Mouse (Mus musculus): Measurements from ENCODE around the gene Polr3gl.
"Not testable (repeated sequence)": the region's sequence is repeated elsewhere in the genome, so short reads cannot be mapped to it uniquely, and the experiment has no call there.

Polr3gl gene

GRCm38 (mm10) chr3:96593790-96594560, at the start of gene Polr3gl:
Gene Polr3gl (minus strand): TSS chr3:96594181.
- DNase-seq (ENCODE audit: low spot score in 2 of 2), result peak; percentile 95 to 96

- peak; percentile 71 to 76 for DNase-seq (ENCODE audit: low spot score in 2 of 2)
Observed at GRCm38 (mm10) chr3:96639219-96639618, 45.2 kb upstream of the Polr3gl start.

GRCm38 (mm10) chr3:96636448-96636847, 42.5 kb upstream of the Polr3gl start:
- no peak for DNase-seq (ENCODE audit: low spot score in 2 of 2)

- DNase-seq (ENCODE audit: low spot score in 2 of 2), result peak in 1 of 2 experiments; percentile 14
Observed at GRCm38 (mm10) chr3:96635906-96636305, 41.9 kb upstream of the Polr3gl start.

- peak; percentile 90 to 93 for DNase-seq (ENCODE audit: low spot score in 2 of 2)
Observed at GRCm38 (mm10) chr3:96634928-96635879, 41.2 kb upstream of the Polr3gl start, which contains the start of the genes Pex11b and Gm42957. Gene Pex11b (plus strand): TSS chr3:96635376. Gene Gm42957 (plus strand): TSS chr3:96635474.

GRCm38 (mm10) chr3:96634015-96634414, 40.0 kb upstream of the Polr3gl start:
- no peak for DNase-seq (ENCODE audit: low spot score in 2 of 2)

GRCm38 (mm10) chr3:96632058-96632457, 38.1 kb upstream of the Polr3gl start:
- no peak for DNase-seq (ENCODE audit: low spot score in 2 of 2)

GRCm38 (mm10) chr3:96629729-96630600, 36.0 kb upstream of the Polr3gl start, which contains the start of gene Rbm8a:
Gene Rbm8a (plus strand): TSS chr3:96629933.
- DNase-seq (ENCODE audit: low spot score in 2 of 2), result peak; percentile 98 to 99

- no peak for DNase-seq (ENCODE audit: low spot score in 2 of 2)
Observed at GRCm38 (mm10) chr3:96623201-96623600, 29.2 kb upstream of the Polr3gl start.

- DNase-seq (ENCODE audit: low spot score in 2 of 2), result no peak
Observed at GRCm38 (mm10) chr3:96617941-96618340, 24.0 kb upstream of the Polr3gl start.

- DNase-seq (ENCODE audit: low spot score in 2 of 2), result no peak
Observed at GRCm38 (mm10) chr3:96606618-96607017, 12.6 kb upstream of the Polr3gl start.

- not testable (repeated sequence) for DNase-seq (ENCODE audit: low spot score in 2 of 2)
Observed at GRCm38 (mm10) chr3:96606007-96606406, 12.0 kb upstream of the Polr3gl start.

GRCm38 (mm10) chr3:96603311-96603710, 9.3 kb upstream of the Polr3gl start:
- no peak for DNase-seq (ENCODE audit: low spot score in 2 of 2)

GRCm38 (mm10) chr3:96602704-96603084, 8.7 kb upstream of the Polr3gl start:
- DNase-seq (ENCODE audit: low spot score in 2 of 2), result peak in 1 of 2 experiments; percentile 23

GRCm38 (mm10) chr3:96601941-96602703, 8.1 kb upstream of the Polr3gl start:
- peak in 1 of 2 experiments; percentile 29 for DNase-seq (ENCODE audit: low spot score in 2 of 2)

- DNase-seq (ENCODE audit: low spot score in 2 of 2), result peak; percentile 58 to 67
Observed at GRCm38 (mm10) chr3:96601251-96601787, 7.3 kb upstream of the Polr3gl start.

- DNase-seq (ENCODE audit: low spot score in 2 of 2), result peak; percentile 94 to 95
Observed at GRCm38 (mm10) chr3:96600639-96601250, 6.8 kb upstream of the Polr3gl start, which contains the start of gene Lix1l. Gene Lix1l (plus strand): TSS chr3:96601149.

GRCm38 (mm10) chr3:96599411-96599810, 5.4 kb upstream of the Polr3gl start:
- DNase-seq (ENCODE audit: low spot score in 2 of 2), result no peak

GRCm38 (mm10) chr3:96599069-96599393, 5.0 kb upstream of the Polr3gl start:
- DNase-seq (ENCODE audit: low spot score in 2 of 2), result peak in 1 of 2 experiments; percentile 25

Data from right cerebral cortex, adult 2 months (tissue).